Mouse (Mus musculus): ENCODE measurements at regions not wholly inside any gene's neighbourhood (a gene's known extent, or its start where the extent isn't known, plus 50 kb on each side); places are given as distances from the start of the nearest gene placed in this dataset.

GRCm38 (mm10) chr9:14179777-14180176 is 95.1 kb upstream of the Sesn3 start:
- Histone ChIP-seq H3K4me3 (ENCODE audit: low read length) (no peak overlapping the region), H3K27me3 (replicated peaks; ENCODE audit: control insufficient read depth, insufficient read depth, low read length) (no peaks in the 10 kb centered on the region), H3K27ac (ENCODE audit: low read depth, low read length) (no peak overlapping the region), H3K4me1 (ENCODE audit: control insufficient read depth, insufficient read depth, low read depth, low read length) (peaks cover 14% of the 10 kb centered on the region), H3K9ac (ENCODE audit: low read depth, low read length) (no peak overlapping the region), H3K36me3 (ENCODE audit: control insufficient read depth, insufficient read depth, low read length) (no peaks in the 10 kb centered on the region), H3K9me3 (ENCODE audit: control insufficient read depth, low read length) (no peaks in the 10 kb centered on the region), H3K4me2 (ENCODE audit: low read length) (no peak overlapping the region)
- ATAC-seq, result no peak
- WGBS, result 81% methylated on average over 1 of the region's 1 CpGs

GRCm38 (mm10) chr9:14184261-14184660 is 90.6 kb upstream of the Sesn3 start:
- no peaks in the 10 kb centered on the region for H3K27me3 ChIP-seq (replicated peaks; ENCODE audit: control insufficient read depth, insufficient read depth, low read length)
- H3K9me3 ChIP-seq (ENCODE audit: control insufficient read depth, low read length), result no peaks in the 10 kb centered on the region
- no peak for ATAC-seq
- no peaks in the 10 kb centered on the region for H3K36me3 ChIP-seq (ENCODE audit: control insufficient read depth, insufficient read depth, low read length)
- H3K4me2 ChIP-seq (ENCODE audit: low read length), result no peak overlapping the region
- 91% methylated on average over 4 of the region's 4 CpGs for WGBS
- H3K4me3 ChIP-seq (ENCODE audit: low read length), result no peak overlapping the region
- H3K9ac ChIP-seq (ENCODE audit: low read depth, low read length), result no peak overlapping the region
- no peaks in the 10 kb centered on the region for H3K4me1 ChIP-seq (ENCODE audit: control insufficient read depth, insufficient read depth, low read depth, low read length)
- H3K27ac ChIP-seq (ENCODE audit: low read depth, low read length), result no peak overlapping the region

GRCm38 (mm10) chr9:14185681-14186080 is 89.2 kb upstream of the Sesn3 start:
- Histone ChIP-seq H3K36me3 (ENCODE audit: control insufficient read depth, insufficient read depth, low read length) (no peaks in the 10 kb centered on the region), H3K9me3 (ENCODE audit: control insufficient read depth, low read length) (no peaks in the 10 kb centered on the region), H3K4me3 (ENCODE audit: low read length) (no peak overlapping the region), H3K27me3 (replicated peaks; ENCODE audit: control insufficient read depth, insufficient read depth, low read length) (no peaks in the 10 kb centered on the region), H3K4me1 (ENCODE audit: control insufficient read depth, insufficient read depth, low read depth, low read length) (no peaks in the 10 kb centered on the region), H3K9ac (ENCODE audit: low read depth, low read length) (no peak overlapping the region), H3K27ac (ENCODE audit: low read depth, low read length) (no peak overlapping the region), H3K4me2 (ENCODE audit: low read length) (no peak overlapping the region)
- no peak for ATAC-seq
- WGBS, result 50% methylated on average over 2 of the region's 2 CpGs

GRCm38 (mm10) chr9:14187753-14188152 is 87.1 kb upstream of the Sesn3 start:
- Histone ChIP-seq H3K27me3 (replicated peaks; ENCODE audit: control insufficient read depth, insufficient read depth, low read length) (no peaks in the 10 kb centered on the region), H3K9me3 (ENCODE audit: control insufficient read depth, low read length) (no peaks in the 10 kb centered on the region), H3K4me2 (ENCODE audit: low read length) (no peak overlapping the region), H3K4me3 (ENCODE audit: low read length) (no peak overlapping the region), H3K36me3 (ENCODE audit: control insufficient read depth, insufficient read depth, low read length) (no peaks in the 10 kb centered on the region), H3K27ac (ENCODE audit: low read depth, low read length) (no peak overlapping the region), H3K4me1 (ENCODE audit: control insufficient read depth, insufficient read depth, low read depth, low read length) (no peaks in the 10 kb centered on the region), H3K9ac (ENCODE audit: low read depth, low read length) (no peak overlapping the region)
- WGBS, result 96% methylated on average over 1 of the region's 1 CpGs
- ATAC-seq, result no peak

GRCm38 (mm10) chr9:14188504-14188903 is 86.4 kb upstream of the Sesn3 start:
- no peak for ATAC-seq
- H3K9ac ChIP-seq (ENCODE audit: low read depth, low read length), result no peak overlapping the region
- H3K9me3 ChIP-seq (ENCODE audit: control insufficient read depth, low read length), result no peaks in the 10 kb centered on the region
- H3K27ac ChIP-seq (ENCODE audit: low read depth, low read length), result no peak overlapping the region
- H3K27me3 ChIP-seq (replicated peaks; ENCODE audit: control insufficient read depth, insufficient read depth, low read length), result no peaks in the 10 kb centered on the region
- H3K36me3 ChIP-seq (ENCODE audit: control insufficient read depth, insufficient read depth, low read length), result no peaks in the 10 kb centered on the region
- no peaks in the 10 kb centered on the region for H3K4me1 ChIP-seq (ENCODE audit: control insufficient read depth, insufficient read depth, low read depth, low read length)
- 52% methylated on average over 2 of the region's 2 CpGs for WGBS
- H3K4me2 ChIP-seq (ENCODE audit: low read length), result no peak overlapping the region
- H3K4me3 ChIP-seq (ENCODE audit: low read length), result no peak overlapping the region

- H3K9me3 ChIP-seq (ENCODE audit: control insufficient read depth, low read length), result no peaks in the 10 kb centered on the region
- H3K4me2 ChIP-seq (ENCODE audit: low read length), result no peak overlapping the region
- ATAC-seq, result no peak
- H3K36me3 ChIP-seq (ENCODE audit: control insufficient read depth, insufficient read depth, low read length), result no peaks in the 10 kb centered on the region
- no peaks in the 10 kb centered on the region for H3K27me3 ChIP-seq (replicated peaks; ENCODE audit: control insufficient read depth, insufficient read depth, low read length)
- H3K4me1 ChIP-seq (ENCODE audit: control insufficient read depth, insufficient read depth, low read depth, low read length), result no peaks in the 10 kb centered on the region
- WGBS, result 77% methylated on average over 9 of the region's 9 CpGs
- H3K4me3 ChIP-seq (ENCODE audit: low read length), result no peak overlapping the region
- no peak overlapping the region for H3K27ac ChIP-seq (ENCODE audit: low read depth, low read length)
- no peak overlapping the region for H3K9ac ChIP-seq (ENCODE audit: low read depth, low read length)
These were observed 84.2 kb upstream of the Sesn3 start for GRCm38 (mm10) chr9:14190660-14191059.

- H3K36me3 ChIP-seq (ENCODE audit: control insufficient read depth, insufficient read depth, low read length), result no peaks in the 10 kb centered on the region
- H3K27ac ChIP-seq (ENCODE audit: low read depth, low read length), result no peak overlapping the region
- ATAC-seq, result no peak
- H3K9me3 ChIP-seq (ENCODE audit: control insufficient read depth, low read length), result no peaks in the 10 kb centered on the region
- no peaks in the 10 kb centered on the region for H3K27me3 ChIP-seq (replicated peaks; ENCODE audit: control insufficient read depth, insufficient read depth, low read length)
- H3K4me2 ChIP-seq (ENCODE audit: low read length), result no peak overlapping the region
- no peak overlapping the region for H3K4me3 ChIP-seq (ENCODE audit: low read length)
- 93% methylated on average over 5 of the region's 5 CpGs for WGBS
- H3K9ac ChIP-seq (ENCODE audit: low read depth, low read length), result no peak overlapping the region
- no peaks in the 10 kb centered on the region for H3K4me1 ChIP-seq (ENCODE audit: control insufficient read depth, insufficient read depth, low read depth, low read length)
These were observed 80.1 kb upstream of the Sesn3 start for GRCm38 (mm10) chr9:14194748-14195147.

GRCm38 (mm10) chr9:14199116-14199515 is 75.8 kb upstream of the Sesn3 start:
- Histone ChIP-seq H3K9ac (ENCODE audit: low read depth, low read length) (no peak overlapping the region), H3K4me1 (ENCODE audit: control insufficient read depth, insufficient read depth, low read depth, low read length) (peaks cover 3% of the 10 kb centered on the region; the same call in 1 of the 2 replicates), H3K4me2 (ENCODE audit: low read length) (no peak overlapping the region), H3K27ac (ENCODE audit: low read depth, low read length) (no peak overlapping the region), H3K4me3 (ENCODE audit: low read length) (no peak overlapping the region), H3K27me3 (replicated peaks; ENCODE audit: control insufficient read depth, insufficient read depth, low read length) (no peaks in the 10 kb centered on the region), H3K36me3 (ENCODE audit: control insufficient read depth, insufficient read depth, low read length) (no peaks in the 10 kb centered on the region), H3K9me3 (ENCODE audit: control insufficient read depth, low read length) (no peaks in the 10 kb centered on the region)
- 71% methylated on average over 3 of the region's 3 CpGs for WGBS
- ATAC-seq, result no peak

GRCm38 (mm10) chr9:14199983-14200700 is 74.7 kb upstream of the Sesn3 start:
- Histone ChIP-seq H3K36me3 (ENCODE audit: control insufficient read depth, insufficient read depth, low read length) (no peaks in the 10 kb centered on the region), H3K27ac (ENCODE audit: low read depth, low read length) (no peak overlapping the region), H3K27me3 (replicated peaks; ENCODE audit: control insufficient read depth, insufficient read depth, low read length) (no peaks in the 10 kb centered on the region), H3K4me2 (ENCODE audit: low read length) (no peak overlapping the region), H3K9me3 (ENCODE audit: control insufficient read depth, low read length) (no peaks in the 10 kb centered on the region), H3K9ac (ENCODE audit: low read depth, low read length) (no peak overlapping the region), H3K4me1 (ENCODE audit: control insufficient read depth, insufficient read depth, low read depth, low read length) (peaks cover 3% of the 10 kb centered on the region; the same call in 1 of the 2 replicates), H3K4me3 (ENCODE audit: low read length) (no peak overlapping the region)
- ATAC-seq, result no peak
- WGBS, result 68% methylated on average over 9 of the region's 9 CpGs

All from hindbrain, embryonic 16.5 days (tissue).